Comparison of ENCODE assay signal across 16 mouse cellular contexts in the genomic region with DNA sequence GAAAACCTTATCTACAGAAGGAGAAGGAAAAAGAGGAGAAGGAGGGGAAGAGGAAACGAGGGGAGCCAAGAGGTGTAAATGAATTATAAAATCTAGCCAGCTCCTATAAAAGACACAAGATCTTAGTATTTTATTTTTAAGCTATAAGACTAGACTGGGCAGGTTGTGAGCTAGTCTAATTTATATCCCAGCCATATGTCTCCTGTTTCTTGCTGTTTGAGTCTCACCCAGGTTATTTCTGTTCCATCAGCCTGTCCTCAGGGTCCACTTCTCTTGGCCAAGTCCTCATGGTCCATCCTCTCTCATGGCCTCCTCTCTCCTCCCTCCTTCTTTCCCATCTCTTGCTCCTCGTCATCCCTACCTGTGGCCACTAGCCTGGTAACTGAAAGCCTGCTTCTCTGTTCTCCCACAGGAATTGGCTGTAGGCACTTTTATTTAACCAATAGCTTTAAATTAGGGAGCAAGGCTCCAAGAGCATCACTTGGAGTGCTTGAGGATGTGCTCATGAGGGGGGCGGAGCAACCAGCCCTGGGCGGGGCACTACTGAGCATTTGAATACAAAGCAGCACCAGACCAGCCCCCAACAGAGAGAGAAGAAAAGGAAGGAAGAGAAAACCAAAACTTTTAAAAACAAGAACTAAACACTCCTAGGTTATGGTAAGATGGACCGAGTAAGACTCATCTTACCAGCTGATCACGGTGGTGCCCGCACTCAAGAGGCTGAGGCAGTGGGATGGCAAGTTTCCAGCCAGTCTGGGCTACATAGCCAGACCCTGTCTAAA. TPM values are rescaled to one million over a fixed set of nuclear protein-coding genes. Genes with fewer than 3 reads are reported as not detected.
DNase-seq lines count a peak whose midpoint lies in the region; ATAC-seq and TF ChIP-seq lines count a peak whose summit lies in the region.
"Had no signal": no experiment of that assay in that cellular context is flagged by ENCODE, and none has a peak within 500 bp of the region (broad histone marks: within the 10 kb centered on the region; RNA-seq: fewer than 3 reads in every experiment).

No protein-coding gene starts in this region.

- no peak overlapping the region for H3K4me2 ChIP-seq in midbrain, embryonic 16.5 days (ENCODE audit: low read length)
- H3K4me2 ChIP-seq: heart, embryonic 12.5 days; kidney, embryonic 15.5 days; limb, embryonic 15.5 days; midbrain, embryonic 13.5 days had no signal

- 78% methylated on average over 7 of the region's 7 CpGs for WGBS in midbrain, embryonic 16.5 days

- H3K9ac ChIP-seq in ES-E14 (ENCODE audit: insufficient read depth, low read depth, low read length, poor library complexity, severe bottlenecking) = no peak overlapping the region
- no peak overlapping the region for H3K9ac ChIP-seq in midbrain, embryonic 16.5 days (ENCODE audit: low read depth, low read length)
- H3K9ac ChIP-seq: heart, embryonic 12.5 days; kidney, embryonic 15.5 days; limb, embryonic 15.5 days; midbrain, embryonic 13.5 days had no signal

- in situ Hi-C loops in ES-E14 (cut with MboI; ENCODE audit: low sequenced_read_pairs in 2 of 2, unreplicated experiment in 2 of 2) = no loop called here

- no peaks in the 10 kb centered on the region for H3K36me3 ChIP-seq in ES-E14 (ENCODE audit: control insufficient read depth, insufficient read depth, low read length, poor library complexity, severe bottlenecking)
- H3K36me3 ChIP-seq in midbrain, embryonic 16.5 days (ENCODE audit: control insufficient read depth, insufficient read depth, low read length) = no peaks in the 10 kb centered on the region
- H3K36me3 ChIP-seq: heart, embryonic 12.5 days; kidney, embryonic 15.5 days; limb, embryonic 15.5 days; midbrain, embryonic 13.5 days had no signal

- H3K4me3 ChIP-seq in ES-E14 (ENCODE audit: insufficient read depth in 1 of 2, low read depth in 1 of 2, low read length in 2 of 2, poor library complexity in 1 of 2, severe bottlenecking in 1 of 2) = no peak overlapping the region
- no peak overlapping the region for H3K4me3 ChIP-seq in midbrain, embryonic 16.5 days (ENCODE audit: low read depth, low read length)
- H3K4me3 ChIP-seq: heart, embryonic 12.5 days; kidney, embryonic 15.5 days; limb, embryonic 15.5 days; midbrain, embryonic 13.5 days had no signal

- no peak overlapping the region for H3K27ac ChIP-seq in ES-E14 (ENCODE audit: insufficient read depth, low read depth, low read length, poor library complexity, severe bottlenecking)
- H3K27ac ChIP-seq in midbrain, embryonic 16.5 days (ENCODE audit: low read length) = no peak overlapping the region
- H3K27ac ChIP-seq: kidney, embryonic 15.5 days; limb, embryonic 15.5 days; midbrain, embryonic 13.5 days had no signal

- intact Hi-C loops in heart, postnatal 36 days (cut with DNase I) = no loop called here

- H3K9me3 ChIP-seq in ES-E14 (ENCODE audit: control insufficient read depth, insufficient read depth, low read depth, low read length) = no peaks in the 10 kb centered on the region
- H3K9me3 ChIP-seq in midbrain, embryonic 16.5 days (replicated peaks; ENCODE audit: control insufficient read depth, low read length, poor library complexity, severe bottlenecking) = no peaks in the 10 kb centered on the region
- H3K9me3 ChIP-seq: kidney, embryonic 15.5 days; limb, embryonic 15.5 days; midbrain, embryonic 13.5 days had no signal

- H3K27me3 ChIP-seq in midbrain, embryonic 16.5 days (ENCODE audit: control insufficient read depth, insufficient read depth, low read depth, low read length) = no peaks in the 10 kb centered on the region
- H3K27me3 ChIP-seq: heart, embryonic 12.5 days; kidney, embryonic 15.5 days; limb, embryonic 15.5 days; midbrain, embryonic 13.5 days had no signal

- ATAC-seq in hematopoietic stem cell, adult 5-6 weeks (replicated peaks in 1 of 2; ENCODE audit: insufficient read depth in 1 of 2, low FRiP score in 2 of 2, low TSS enrichment in 1 of 2, low read depth in 1 of 2, poor library complexity in 2 of 2, severe bottlenecking in 2 of 2) = peak; percentile 17 to 57; a peak in 1 of 4 replicates
- ATAC-seq in megakaryocyte-erythroid progenitor cell, adult 5-6 weeks (replicated peaks; ENCODE audit: low FRiP score, low TSS enrichment, poor library complexity, severe bottlenecking) = 0 out of 2 replicates have a peak, but pooled peaks have one; percentile 31
- no peak for ATAC-seq in midbrain, embryonic 16.5 days
- ATAC-seq: forebrain, embryonic 16.5 days; midbrain, embryonic 13.5 days had no signal

- peaks cover 0 to 2% of the 10 kb centered on the region in 2 experiments; a peak in 1 of 4 replicates for H3K4me1 ChIP-seq in ES-E14 (ENCODE audit: control insufficient read depth in 2 of 2, insufficient read depth in 2 of 2, low read length in 2 of 2, poor library complexity in 1 of 2)
- no peaks in the 10 kb centered on the region for H3K4me1 ChIP-seq in midbrain, embryonic 16.5 days (ENCODE audit: control insufficient read depth, insufficient read depth, low read length)
- H3K4me1 ChIP-seq: heart, embryonic 12.5 days; kidney, embryonic 15.5 days; limb, embryonic 15.5 days; midbrain, embryonic 13.5 days had no signal

- peak; percentile 51 for DNase-seq in heart, adult 11 months
- DNase-seq in heart, postnatal 36 days = no peak
- DNase-seq in ES-E14 (ENCODE audit: low read depth, low spot score) = peak; percentile 42
- no peak for DNase-seq in adrenal gland, postnatal 14 days
- no peak for DNase-seq in lung, postnatal 10 days
- DNase-seq: cerebellum, postnatal 10 days; gastrocnemius, postnatal 25 days; heart, postnatal 4 days had no signal

TF ChIP-seq in ES-E14, 5 proteins besides CTCF, POLR2A, EP300 and RAD21:
- TF ChIP-seq MAFK (IDR thresholded peaks at IDR 0.05; ENCODE audit: insufficient read depth, low read depth, low read length) (no peak), HCFC1 (IDR thresholded peaks at IDR 0.05; ENCODE audit: borderline replicate concordance, insufficient read depth, low read length) (no peak), ZC3H11A (IDR thresholded peaks at IDR 0.05; ENCODE audit: borderline replicate concordance, low read depth, low read length) (no peak), ZNF384 (IDR thresholded peaks at IDR 0.05; ENCODE audit: low read depth, low read length) (no peak), CHD2 (IDR thresholded peaks at IDR 0.05; ENCODE audit: low read depth, low read length) (no peak)

RNA-seq across cellular contexts. Expression of a gene that starts 17.3 kb away (rescaled TPM):
- 10 to 100 TPM; 28.2 to 35.0 TPM for total RNA-seq in heart, postnatal 36 days (2021)
- 28.1 and 31.9 TPM in 2 replicates for total RNA-seq in ES-E14 (2012; rRNA removed)
- total RNA-seq in hematopoietic stem cell, adult 5-6 weeks (2017) = 25.1 and 26.6 TPM in 2 replicates
- 34.3 and 35.4 TPM in 2 replicates for total RNA-seq in megakaryocyte-erythroid progenitor cell, adult 5-6 weeks (2014; fragmentation: Nextera tagmentation)
- 22.3 and 25.2 TPM in 2 replicates for total RNA-seq in megakaryocyte-erythroid progenitor cell, adult 5-6 weeks (2017)
- 26.7 and 27.2 TPM in 2 replicates for total RNA-seq in adrenal gland, postnatal 14 days (2021)
- 11.2 and 15.0 TPM in 2 replicates for polyA plus RNA-seq in midbrain, embryonic 16.5 days (2015; fragmentation: Nextera tagmentation; extraction: Ambion mirVana)

RNA-seq across cellular contexts. Expression of a gene that starts 57.6 kb away (rescaled TPM):
- total RNA-seq in heart, postnatal 36 days (2021) = 1 to 10 TPM; 1.8 to 3.2 TPM
- total RNA-seq in ES-E14 (2012; rRNA removed) = 0.26 and 0.40 TPM in 2 replicates
- 7.7 and 16.6 TPM in 2 replicates for total RNA-seq in hematopoietic stem cell, adult 5-6 weeks (2017)
- not detected in 2 replicates for total RNA-seq in megakaryocyte-erythroid progenitor cell, adult 5-6 weeks (2014; fragmentation: Nextera tagmentation)
- total RNA-seq in megakaryocyte-erythroid progenitor cell, adult 5-6 weeks (2017) = 0.23 TPM in 1 of 2 replicates, not detected in the other
- 1.4 and 1.5 TPM in 2 replicates for total RNA-seq in adrenal gland, postnatal 14 days (2021)
- 0.36 and 0.54 TPM in 2 replicates for polyA plus RNA-seq in midbrain, embryonic 16.5 days (2015; fragmentation: Nextera tagmentation; extraction: Ambion mirVana)

Comparison
In these comparisons a context has a peak if more than half of its experiments do, and no peak if none do; other contexts are left out.
1. DNase-seq: peak in heart, adult 11 months (single experiment) and ES-E14 (single experiment); none in heart, postnatal 36 days (0 of 2), adrenal gland, postnatal 14 days (single experiment) and lung, postnatal 10 days (single experiment).